Mouse (Mus musculus) testis, adult 2 months (tissue): ENCODE measurements at regions not wholly inside any gene's neighbourhood (a gene's known extent, or its start where the extent isn't known, plus 50 kb on each side); places are given as distances from the start of the nearest gene placed in this dataset.

Experiments
- H3K27ac ChIP-seq: fragments of 200-500 bp; 2 replicates; pipeline ENCODE4 v1.5.1; 2012; ENCODE audit warnings: low read depth, low read length; ENCODE audit not compliant: control insufficient read depth, insufficient read depth
- H3K27me3 ChIP-seq: fragments of 200-500 bp; 2 replicates; pipeline ENCODE4 v1.6.1; 2012; ENCODE audit warnings: mild to moderate bottlenecking, low read length, moderate library complexity; ENCODE audit not compliant: control insufficient read depth, insufficient read depth
- H3K36me3 ChIP-seq: fragments of 200-500 bp; 2 replicates; pipeline ENCODE4 v1.6.1; 2012; ENCODE audit warnings: mild to moderate bottlenecking, low read length; ENCODE audit not compliant: control insufficient read depth, insufficient read depth
- H3K4me1 ChIP-seq: fragments of 200-500 bp; 2 replicates; pipeline ENCODE4 v1.6.1; 2012; ENCODE audit warnings: low read length; ENCODE audit not compliant: control insufficient read depth, insufficient read depth
- H3K4me3 ChIP-seq: fragments of 200-500 bp; 2 replicates; pipeline ENCODE4 v1.5.1; 2012; ENCODE audit warnings: low read depth, mild to moderate bottlenecking, low read length, moderate library complexity, mixed read lengths; ENCODE audit not compliant: control insufficient read depth
- CTCF ChIP-seq: fragments of 200-500 bp; IDR thresholded peaks from 2 replicates; pipeline ENCODE4 v1.5.1; 2012; ENCODE audit warnings: low read depth, mild to moderate bottlenecking, inconsistent platforms, low read length, moderate library complexity; ENCODE audit not compliant: control insufficient read depth, insufficient read depth, insufficient replicate concordance
- POLR2A ChIP-seq: fragments of 200-500 bp; IDR thresholded peaks from 2 replicates; pipeline ENCODE4 v1.6.1; 2012; ENCODE audit warnings: low read depth, mild to moderate bottlenecking, inconsistent platforms, low read length, moderate library complexity; ENCODE audit not compliant: control insufficient read depth

GRCm38 (mm10) chr6:143412721-143413120, 245.7 kb downstream of the Etnk1 start:
- TF ChIP-seq POLR2A: no peak
- TF ChIP-seq CTCF: no peak
- peaks cover 6% of the 10 kb centered on the region for H3K4me1 ChIP-seq
- no peaks in the 10 kb centered on the region for H3K36me3 ChIP-seq
- no peaks in the 10 kb centered on the region; the same call in 1 of the 2 replicates for H3K27me3 ChIP-seq
- H3K4me3 ChIP-seq: peak overlapping the region; percentile 30
- no peak overlapping the region for H3K27ac ChIP-seq

GRCm38 (mm10) chr6:143414590-143415382, 247.8 kb downstream of the Etnk1 start:
- Histone ChIP-seq H3K36me3 (no peaks in the 10 kb centered on the region), H3K27me3 (no peaks in the 10 kb centered on the region; the same call in 1 of the 2 replicates), H3K4me3 (no peak overlapping the region), H3K27ac (no peak overlapping the region), H3K4me1 (peaks cover 4% of the 10 kb centered on the region)
- TF ChIP-seq POLR2A (no peak), CTCF (no peak)

DNA sequence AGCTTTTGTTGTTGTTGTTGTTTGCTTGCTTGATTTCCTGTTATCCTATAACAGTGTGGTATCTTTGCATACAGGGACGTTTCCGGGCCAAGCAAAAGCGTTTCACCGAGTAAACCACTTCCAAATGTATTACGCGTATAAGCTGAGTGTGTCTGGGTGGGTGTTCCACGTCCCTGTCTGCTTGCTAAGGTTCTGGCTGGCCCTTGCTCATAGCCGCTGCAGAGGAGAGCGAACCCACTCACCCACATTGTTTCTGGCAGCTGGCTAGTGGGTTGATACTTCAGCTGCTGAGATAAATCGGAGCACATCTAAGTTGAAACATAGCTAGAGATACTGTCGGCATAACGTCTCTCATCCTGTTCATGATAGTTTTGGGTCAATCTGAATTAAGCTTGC, 248.4 kb downstream of the Etnk1 start:
- Histone ChIP-seq H3K4me1 (peaks cover 2% of the 10 kb centered on the region; the same call in 1 of the 2 replicates), H3K27me3 (no peaks in the 10 kb centered on the region; the same call in 1 of the 2 replicates), H3K4me3 (no peak overlapping the region), H3K36me3 (no peaks in the 10 kb centered on the region), H3K27ac (no peak overlapping the region)
- TF ChIP-seq CTCF: no peak
- TF ChIP-seq POLR2A: no peak

GRCm38 (mm10) chr6:143419872-143420271, 252.9 kb downstream of the Etnk1 start:
- TF ChIP-seq CTCF (no peak), POLR2A (no peak)
- H3K36me3 ChIP-seq: no peaks in the 10 kb centered on the region
- H3K27ac ChIP-seq: no peak overlapping the region
- H3K4me1 ChIP-seq: peaks cover 12% of the 10 kb centered on the region
- H3K27me3 ChIP-seq: no peaks in the 10 kb centered on the region
- H3K4me3 ChIP-seq: no peak overlapping the region

- Histone ChIP-seq H3K27ac (no peak overlapping the region), H3K36me3 (no peaks in the 10 kb centered on the region), H3K4me3 (no peak overlapping the region; the same call in 1 of the 2 replicates), H3K4me1 (peaks cover 10% of the 10 kb centered on the region), H3K27me3 (no peaks in the 10 kb centered on the region)
- TF ChIP-seq CTCF (no peak), POLR2A (no peak)
These were observed 256.0 kb downstream of the Etnk1 start for GRCm38 (mm10) chr6:143423026-143423425.

DNA sequence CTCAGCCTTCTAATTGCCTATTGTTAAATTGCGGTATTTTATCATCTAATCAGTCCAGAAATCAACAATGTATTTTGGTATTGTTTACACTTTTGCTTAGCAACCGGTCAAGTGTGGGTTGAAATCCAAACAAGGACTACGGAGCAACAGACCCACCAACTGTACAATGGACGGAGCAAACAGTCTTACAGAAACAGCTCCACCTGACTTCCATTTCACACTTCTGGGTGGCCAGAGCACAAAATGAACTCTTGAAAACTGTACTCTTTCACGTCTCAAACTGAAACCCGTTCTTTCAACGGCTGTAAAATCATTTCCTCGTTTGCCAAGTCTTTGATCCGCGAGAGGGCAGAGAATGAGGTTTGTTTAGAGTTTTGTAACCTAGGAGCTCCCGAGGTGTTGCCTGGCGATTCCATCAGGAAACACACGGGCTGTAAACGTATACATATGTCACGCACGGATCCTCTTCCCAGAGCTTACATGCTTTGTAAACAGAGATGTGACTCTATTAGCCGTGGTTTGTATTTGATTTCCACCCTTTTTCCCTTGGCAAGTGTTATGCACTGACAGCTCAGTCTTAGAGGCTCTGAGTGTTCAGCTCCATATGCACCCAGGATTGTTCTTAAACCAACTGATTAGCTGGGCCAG, 258.3 kb downstream of the Etnk1 start:
- TF ChIP-seq CTCF: no peak
- no peak for TF ChIP-seq POLR2A
- Histone ChIP-seq H3K4me3 (no peak overlapping the region), H3K36me3 (no peaks in the 10 kb centered on the region), H3K27ac (no peak overlapping the region), H3K4me1 (peaks cover 10% of the 10 kb centered on the region), H3K27me3 (no peaks in the 10 kb centered on the region)

DNA sequence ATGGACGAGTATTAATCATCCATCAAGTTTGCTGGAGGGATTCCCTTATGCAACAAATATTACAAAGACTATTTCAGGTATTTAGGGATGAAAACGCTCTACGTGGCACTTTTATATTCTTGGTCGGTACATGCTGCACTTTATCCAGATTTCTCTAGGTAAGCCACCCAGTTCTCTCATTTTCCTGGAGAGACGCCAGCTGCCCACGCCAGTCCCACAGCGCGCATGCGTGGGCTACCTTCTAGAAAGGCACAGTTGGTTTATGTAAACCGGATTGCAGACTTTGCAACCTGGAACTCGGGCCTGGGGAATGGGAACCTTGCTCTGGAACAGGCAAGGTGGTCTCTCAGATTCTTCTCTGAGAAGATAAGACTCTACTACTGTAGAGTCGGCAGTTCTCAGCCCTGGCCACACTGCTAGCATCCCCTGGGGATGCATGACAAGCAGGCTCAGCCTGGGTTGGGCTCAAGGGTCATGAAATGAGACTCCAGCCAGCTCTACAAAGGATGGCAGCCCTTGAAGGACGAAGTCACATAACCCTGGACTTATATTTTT, 265.0 kb downstream of the Etnk1 start:
- H3K4me1 ChIP-seq: peaks cover 7% of the 10 kb centered on the region; the same call in 1 of the 2 replicates
- no peaks in the 10 kb centered on the region for H3K27me3 ChIP-seq
- H3K27ac ChIP-seq: peak overlapping the region; percentile 59; the same call in 1 of the 2 replicates
- no peaks in the 10 kb centered on the region for H3K36me3 ChIP-seq
- peak overlapping the region; percentile 76 for H3K4me3 ChIP-seq
- TF ChIP-seq CTCF (no peak), POLR2A (no peak)
